Mouse (Mus musculus) embryonic facial prominence, embryonic 13.5 days (tissue): ENCODE data around the gene Pax5. TPM values are rescaled to one million over a fixed set of nuclear protein-coding genes. Genes with fewer than 3 reads are reported as not detected.

ENCODE experiments used
- ATAC-seq: fragments of 200-750 bp; cut with Nextera tagmentation; 2 replicates; pipeline ENCODE4 v1.8.0; 2017; ENCODE audit warnings: low read depth; ENCODE audit not compliant: insufficient number of reproducible peaks, insufficient read depth, low FRiP score, low TSS enrichment
- H3K27ac ChIP-seq: fragments of 300-500 bp; sonication (generic); 2 replicates; pipeline ENCODE4 v1.5.1; 2015; ENCODE audit warnings: moderate library complexity, mild to moderate bottlenecking, inconsistent platforms
- H3K27me3 ChIP-seq: fragments of 300-500 bp; sonication (generic); 2 replicates; pipeline ENCODE4 v1.6.1; 2015; ENCODE audit warnings: mild to moderate bottlenecking, inconsistent platforms
- H3K36me3 ChIP-seq: fragments of 300-500 bp; sonication (generic); 2 replicates; pipeline ENCODE4 v1.6.1; 2015; ENCODE audit warnings: mild to moderate bottlenecking, inconsistent platforms
- H3K4me1 ChIP-seq: fragments of 300-500 bp; sonication (generic); 2 replicates; pipeline ENCODE4 v1.6.1; 2015; ENCODE audit warnings: inconsistent platforms
- H3K4me2 ChIP-seq: fragments of 300-500 bp; sonication (generic); 2 replicates; pipeline ENCODE4 v1.6.1; 2015; ENCODE audit warnings: moderate library complexity, mild to moderate bottlenecking, inconsistent platforms
- H3K4me3 ChIP-seq: fragments of 300-500 bp; sonication (generic); 2 replicates; pipeline ENCODE4 v1.5.1; 2015; ENCODE audit warnings: mild to moderate bottlenecking, inconsistent platforms
- H3K9ac ChIP-seq: fragments of 300-500 bp; sonication (generic); 2 replicates; pipeline ENCODE4 v1.6.1; 2015; ENCODE audit warnings: mild to moderate bottlenecking, inconsistent platforms
- H3K9me3 ChIP-seq: fragments of 300-500 bp; sonication (generic); 2 replicates; pipeline ENCODE4 v1.6.1; 2016; ENCODE audit warnings: inconsistent platforms
- WGBS: fragments of 180-500 bp; shearing (Covaris S2); methylation state at CpG from one replicate; pipeline ENCODE4 v1.1.7; 2015; ENCODE audit warnings: mixed read lengths; 5-methylcytosine and 5-hydroxymethylcytosine counted together
- polyA plus RNA-seq: library from polyadenylated mRNA; unstranded; fragments of >200 nt; fragmentation: Nextera tagmentation; extraction: Ambion mirVana; gene quantifications from 2 replicates; pipeline ENCODE4 v1.2.1, GENCODE M21; 2015

Gene Pax5
- polyA plus RNA-seq, 1 experiment from 2014 or later, result not detected

- Histone ChIP-seq H3K36me3 (no peaks in the 10 kb centered on the region), H3K9me3 (no peaks in the 10 kb centered on the region), H3K9ac (no peak overlapping the region), H3K27me3 (peaks cover 18% of the 10 kb centered on the region), H3K4me1 (no peaks in the 10 kb centered on the region), H3K4me3 (no peak overlapping the region), H3K4me2 (no peak overlapping the region), H3K27ac (no peak overlapping the region)
- no peak for ATAC-seq
- 35% methylated on average over 5 of the region's 5 CpGs for WGBS
Measured at GRCm38 (mm10) chr4:44576786-44577185, 133.5 kb downstream of the Pax5 start.

GRCm38 (mm10) chr4:44573017-44573416, 137.3 kb downstream of the Pax5 start:
- no peak overlapping the region for H3K27ac ChIP-seq
- no peaks in the 10 kb centered on the region for H3K36me3 ChIP-seq
- H3K4me2 ChIP-seq, result no peak overlapping the region
- 82% methylated on average over 5 of the region's 5 CpGs for WGBS
- H3K9ac ChIP-seq, result no peak overlapping the region
- H3K27me3 ChIP-seq, result peaks cover 26% of the 10 kb centered on the region
- no peaks in the 10 kb centered on the region for H3K9me3 ChIP-seq
- no peak for ATAC-seq
- H3K4me1 ChIP-seq, result no peaks in the 10 kb centered on the region
- no peak overlapping the region for H3K4me3 ChIP-seq

- no peak for ATAC-seq
- peaks cover 31% of the 10 kb centered on the region for H3K27me3 ChIP-seq
- WGBS, result 72% methylated on average over 5 of the region's 5 CpGs
Measured at GRCm38 (mm10) chr4:44572373-44572772, 137.9 kb downstream of the Pax5 start.

GRCm38 (mm10) chr4:44569138-44569537, 141.1 kb downstream of the Pax5 start:
- no peak overlapping the region for H3K9ac ChIP-seq
- H3K4me2 ChIP-seq, result no peak overlapping the region
- H3K27ac ChIP-seq, result no peak overlapping the region
- no peak overlapping the region for H3K4me3 ChIP-seq
- no peak for ATAC-seq
- 73% methylated on average over 10 of the region's 10 CpGs for WGBS
- H3K36me3 ChIP-seq, result no peaks in the 10 kb centered on the region
- H3K4me1 ChIP-seq, result no peaks in the 10 kb centered on the region
- peaks cover 50% of the 10 kb centered on the region for H3K27me3 ChIP-seq
- no peaks in the 10 kb centered on the region for H3K9me3 ChIP-seq

More at GRCm38 (mm10) chr4:44572373-44572772, 137.9 kb downstream of the Pax5 start:
- no peak overlapping the region for H3K4me3 ChIP-seq
- no peak overlapping the region for H3K9ac ChIP-seq
- no peaks in the 10 kb centered on the region for H3K9me3 ChIP-seq
- no peak overlapping the region for H3K27ac ChIP-seq
- H3K36me3 ChIP-seq, result no peaks in the 10 kb centered on the region
- H3K4me2 ChIP-seq, result no peak overlapping the region
- H3K4me1 ChIP-seq, result no peaks in the 10 kb centered on the region

GRCm38 (mm10) chr4:44568666-44569065, 141.6 kb downstream of the Pax5 start:
- H3K4me3 ChIP-seq, result no peak overlapping the region
- H3K27me3 ChIP-seq, result peaks cover 55% of the 10 kb centered on the region
- H3K9ac ChIP-seq, result no peak overlapping the region
- H3K27ac ChIP-seq, result no peak overlapping the region
- no peaks in the 10 kb centered on the region for H3K4me1 ChIP-seq
- ATAC-seq, result peak; percentile 21; the same call in 1 of the 2 replicates
- no peak overlapping the region for H3K4me2 ChIP-seq
- H3K9me3 ChIP-seq, result no peaks in the 10 kb centered on the region
- H3K36me3 ChIP-seq, result no peaks in the 10 kb centered on the region
- WGBS, result 55% methylated on average over 10 of the region's 10 CpGs

- Histone ChIP-seq H3K27ac (no peak overlapping the region), H3K4me3 (no peak overlapping the region), H3K9ac (no peak overlapping the region), H3K4me1 (no peaks in the 10 kb centered on the region), H3K4me2 (no peak overlapping the region), H3K36me3 (no peaks in the 10 kb centered on the region), H3K9me3 (no peaks in the 10 kb centered on the region), H3K27me3 (peaks cover 71% of the 10 kb centered on the region)
- no peak for ATAC-seq
- WGBS, result 57% methylated on average over 8 of the region's 8 CpGs
Measured at GRCm38 (mm10) chr4:44566401-44566800, 143.9 kb downstream of the Pax5 start.

- H3K9ac ChIP-seq, result no peak overlapping the region
- no peaks in the 10 kb centered on the region for H3K9me3 ChIP-seq
- no peak overlapping the region for H3K27ac ChIP-seq
- H3K27me3 ChIP-seq, result peaks cover 73% of the 10 kb centered on the region
- ATAC-seq, result no peak
- no peak overlapping the region for H3K4me3 ChIP-seq
- no peak overlapping the region for H3K4me2 ChIP-seq
- H3K36me3 ChIP-seq, result no peaks in the 10 kb centered on the region
- 78% methylated on average over 12 of the region's 12 CpGs for WGBS
- no peaks in the 10 kb centered on the region for H3K4me1 ChIP-seq
Measured at GRCm38 (mm10) chr4:44565126-44566082, 144.9 kb downstream of the Pax5 start.

- H3K4me2 ChIP-seq, result no peak overlapping the region
- H3K4me3 ChIP-seq, result no peak overlapping the region
- no peak overlapping the region for H3K27ac ChIP-seq
- H3K9me3 ChIP-seq, result no peaks in the 10 kb centered on the region
- ATAC-seq, result no peak
- H3K4me1 ChIP-seq, result no peaks in the 10 kb centered on the region
- no peak overlapping the region for H3K9ac ChIP-seq
- no peaks in the 10 kb centered on the region for H3K36me3 ChIP-seq
- peaks cover 75% of the 10 kb centered on the region for H3K27me3 ChIP-seq
- WGBS, result 6% methylated on average over 10 of the region's 10 CpGs
Measured at GRCm38 (mm10) chr4:44564602-44565001, 145.7 kb downstream of the Pax5 start.

- peaks cover 14% of the 10 kb centered on the region for H3K4me1 ChIP-seq
- ATAC-seq, result no peak
- H3K36me3 ChIP-seq, result no peaks in the 10 kb centered on the region
- H3K27ac ChIP-seq, result no peak overlapping the region
- no peak overlapping the region for H3K4me2 ChIP-seq
- H3K9me3 ChIP-seq, result no peaks in the 10 kb centered on the region
- no peak overlapping the region for H3K9ac ChIP-seq
- WGBS, result 68% methylated on average over 8 of the region's 8 CpGs
- H3K4me3 ChIP-seq, result no peak overlapping the region
- H3K27me3 ChIP-seq, result peaks cover 66% of the 10 kb centered on the region
Measured at GRCm38 (mm10) chr4:44560956-44561355, 149.3 kb downstream of the Pax5 start.

- no peak for ATAC-seq
- peaks cover 42% of the 10 kb centered on the region for H3K27me3 ChIP-seq
- H3K4me1 ChIP-seq, result peaks cover 14% of the 10 kb centered on the region
- no peak overlapping the region for H3K27ac ChIP-seq
- no peaks in the 10 kb centered on the region for H3K9me3 ChIP-seq
- peak overlapping the region; percentile 48 for H3K4me3 ChIP-seq
- peak overlapping the region; percentile 94 for H3K4me2 ChIP-seq
- peak overlapping the region; percentile 80 for H3K9ac ChIP-seq
- 9% methylated on average over 7 of the region's 7 CpGs for WGBS
- no peaks in the 10 kb centered on the region for H3K36me3 ChIP-seq
Measured at GRCm38 (mm10) chr4:44558564-44558955, 151.7 kb downstream of the Pax5 start.

GRCm38 (mm10) chr4:44557815-44558563, 152.3 kb downstream of the Pax5 start:
- no peaks in the 10 kb centered on the region for H3K36me3 ChIP-seq
- peaks cover 37% of the 10 kb centered on the region for H3K27me3 ChIP-seq
- under 1% methylated on average over 36 of the region's 36 CpGs for WGBS

More at GRCm38 (mm10) chr4:44557815-44558563, 152.3 kb downstream of the Pax5 start:
- H3K4me2 ChIP-seq, result peak overlapping the region; percentile 94
- H3K9me3 ChIP-seq, result no peaks in the 10 kb centered on the region
- peaks cover 14% of the 10 kb centered on the region for H3K4me1 ChIP-seq
- ATAC-seq, result peak; percentile 33
- no peak overlapping the region for H3K27ac ChIP-seq
- peak overlapping the region; percentile 80 for H3K9ac ChIP-seq
- H3K4me3 ChIP-seq, result peak overlapping the region; percentile 48
